Mouse (Mus musculus) intestine, postnatal 0 days (tissue): ENCODE results near the gene Iqschfp. TPM values are rescaled to one million over a fixed set of nuclear protein-coding genes. Genes with fewer than 3 reads are reported as not detected.

Experiments
- ATAC-seq: fragments of 200-750 bp; cut with Nextera tagmentation; 2 replicates; pipeline ENCODE4 v1.8.0; 2017; ENCODE audit warnings: mild to moderate bottlenecking, moderate TSS enrichment, moderate library complexity
- H3K27ac ChIP-seq: fragments of 300-500 bp; sonication (generic); 2 replicates; pipeline ENCODE4 v1.5.1; 2014; ENCODE audit warnings: mild to moderate bottlenecking, low read depth, low read length, moderate library complexity
- H3K27me3 ChIP-seq: fragments of 300-500 bp; sonication (generic); replicated peaks from 2 replicates; pipeline ENCODE4 v1.6.1; 2014; ENCODE audit warnings: low read length, mixed read lengths; ENCODE audit not compliant: control insufficient read depth, insufficient read depth
- H3K36me3 ChIP-seq: fragments of 300-500 bp; sonication (generic); 2 replicates; pipeline ENCODE4 v1.6.1; 2014; ENCODE audit warnings: mild to moderate bottlenecking, moderate library complexity; ENCODE audit not compliant: control insufficient read depth, insufficient read depth
- H3K4me1 ChIP-seq: fragments of 300-500 bp; sonication (generic); replicated peaks from 2 replicates; pipeline ENCODE4 v1.6.1; 2014; ENCODE audit warnings: antibody characterized with exemption, low read length, mixed read lengths; ENCODE audit not compliant: control insufficient read depth, insufficient read depth
- H3K4me2 ChIP-seq: fragments of 300-500 bp; sonication (generic); replicated peaks from 2 replicates; pipeline ENCODE4 v1.6.1; 2014; ENCODE audit warnings: low read depth, mild to moderate bottlenecking, moderate library complexity
- H3K4me3 ChIP-seq: fragments of 300-500 bp; sonication (generic); 2 replicates; pipeline ENCODE4 v1.5.1; 2014; ENCODE audit warnings: low read depth, low read length
- H3K9ac ChIP-seq: fragments of 300-500 bp; sonication (generic); 2 replicates; pipeline ENCODE4 v1.6.1; 2014; ENCODE audit warnings: mild to moderate bottlenecking, low read depth, low read length
- H3K9me3 ChIP-seq: fragments of 300-500 bp; sonication (generic); 2 replicates; pipeline ENCODE4 v1.6.1; 2016; ENCODE audit warnings: mixed run types; ENCODE audit not compliant: control insufficient read depth
- CTCF ChIP-seq: sonication (generic); IDR thresholded peaks from 2 replicates; pipeline ENCODE4 v1.5.1; 2016; ENCODE audit warnings: low read depth, mild to moderate bottlenecking, control low read depth, antibody characterized with exemption, moderate library complexity
- WGBS: fragments of 180-500 bp; shearing (Covaris S2); extraction: QIAGEN DNeasy Blood & Tissue Kit; methylation state at CpG from one replicate; pipeline ENCODE4 v1.1.7; 2014; 5-methylcytosine and 5-hydroxymethylcytosine counted together
- polyA plus RNA-seq: library from polyadenylated mRNA; unstranded; fragments of >200 nt; fragmentation: Nextera tagmentation; extraction: Ambion mirVana; gene quantifications from 2 replicates; pipeline ENCODE4 v1.2.1, GENCODE M21; 2015

Iqschfp gene
- polyA plus RNA-seq, 1 experiment from 2014 or later, result 0.37 TPM

DNA sequence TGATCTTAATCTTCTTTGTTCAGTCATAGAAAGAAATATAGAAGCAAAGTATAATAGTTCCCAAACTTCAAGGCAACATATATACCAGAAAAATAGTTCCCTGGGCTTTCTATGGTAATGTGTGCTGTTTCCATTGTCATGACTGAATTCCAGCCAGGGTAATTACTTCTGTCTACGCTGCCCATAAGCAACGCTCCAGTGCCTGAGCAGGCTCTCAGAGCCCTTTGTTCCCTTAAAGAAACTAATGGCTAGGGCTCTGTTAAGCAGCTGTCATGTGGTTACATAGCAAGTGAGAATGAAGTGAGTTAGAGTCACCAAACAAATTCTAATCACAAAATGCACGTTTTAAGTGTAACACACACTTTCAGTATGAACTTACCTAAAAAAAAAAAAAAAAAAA lies 379.4 kb downstream of the Iqschfp start:
- Histone ChIP-seq H3K9ac (no peak overlapping the region), H3K9me3 (no peaks in the 10 kb centered on the region), H3K4me3 (no peak overlapping the region), H3K27me3 (no peaks in the 10 kb centered on the region), H3K4me1 (no peaks in the 10 kb centered on the region), H3K36me3 (no peaks in the 10 kb centered on the region), H3K27ac (no peak overlapping the region), H3K4me2 (no peak overlapping the region)
- 58% methylated on average over 3 of the region's 3 CpGs for WGBS
- ATAC-seq, result no peak
- no peak for TF ChIP-seq CTCF

DNA sequence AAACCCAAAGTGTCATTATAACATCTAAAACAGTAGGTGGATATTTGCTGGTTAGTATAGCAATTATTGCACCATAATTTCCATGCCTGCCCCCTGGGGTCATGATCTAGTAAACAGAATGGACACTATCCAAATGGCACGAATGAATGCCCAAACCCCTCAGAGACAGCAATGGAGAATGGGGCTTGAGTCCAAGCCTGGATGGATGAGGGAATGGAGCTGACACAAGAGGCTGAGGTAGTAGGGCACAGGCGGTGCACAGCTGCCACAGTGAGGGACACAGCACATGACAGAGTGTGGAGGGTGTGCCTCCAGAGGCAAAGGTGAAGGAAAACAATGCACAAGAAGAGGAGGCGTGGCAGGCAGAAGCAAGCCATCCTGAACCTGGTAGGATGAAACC lies 379.8 kb downstream of the Iqschfp start:
- WGBS, result 78% methylated on average over 3 of the region's 3 CpGs
- H3K9me3 ChIP-seq, result no peaks in the 10 kb centered on the region
- no peak for TF ChIP-seq CTCF

DNA sequence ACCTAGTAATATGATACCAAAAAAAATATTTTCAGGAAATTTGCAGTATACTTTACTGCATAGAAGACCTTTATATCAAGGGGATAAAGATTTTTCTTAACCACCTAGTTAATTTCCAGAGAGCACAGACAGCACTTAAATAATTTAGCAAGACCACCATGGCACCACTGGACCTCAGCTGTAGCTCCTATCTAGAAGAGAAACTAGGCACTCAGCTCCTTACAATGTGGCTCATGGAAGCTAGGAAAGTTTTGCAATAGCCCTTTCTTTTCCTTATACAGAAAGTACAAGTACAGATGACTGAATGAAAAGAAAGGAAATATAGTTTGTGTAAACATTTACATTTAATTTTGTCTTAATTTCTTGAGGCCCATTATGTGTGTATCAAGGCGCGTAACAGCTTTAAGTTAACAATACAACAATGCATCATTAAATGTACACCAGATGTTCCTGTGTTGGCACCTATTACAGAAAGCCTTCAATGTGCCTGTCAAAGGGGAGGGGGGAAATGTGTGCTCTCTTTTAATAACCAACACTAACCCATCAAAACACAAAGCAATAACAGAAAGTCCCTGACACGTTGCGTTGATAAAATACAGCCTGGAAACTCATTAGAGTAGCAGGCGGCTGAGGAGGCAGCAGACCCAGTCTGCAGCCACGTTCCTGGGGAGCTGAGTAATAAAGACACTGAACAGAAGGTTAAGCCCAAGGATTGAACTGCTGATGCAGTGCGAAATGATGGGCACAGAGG lies 391.0 kb downstream of the Iqschfp start:
- Histone ChIP-seq H3K4me2 (peak overlapping the region; percentile 21; the same call in 1 of the 2 replicates), H3K9ac (no peak overlapping the region), H3K36me3 (no peaks in the 10 kb centered on the region), H3K4me3 (no peak overlapping the region), H3K4me1 (no peaks in the 10 kb centered on the region), H3K27me3 (no peaks in the 10 kb centered on the region), H3K27ac (no peak overlapping the region), H3K9me3 (no peaks in the 10 kb centered on the region)
- TF ChIP-seq CTCF, result no peak
- no peak for ATAC-seq
- WGBS, result 42% methylated on average over 7 of the region's 7 CpGs

More for the DNA sequence above, 379.8 kb downstream of the Iqschfp start:
- Histone ChIP-seq H3K36me3 (no peaks in the 10 kb centered on the region), H3K27me3 (no peaks in the 10 kb centered on the region), H3K27ac (no peak overlapping the region), H3K4me1 (no peaks in the 10 kb centered on the region), H3K4me2 (no peak overlapping the region), H3K4me3 (no peak overlapping the region), H3K9ac (no peak overlapping the region)
- ATAC-seq, result no peak

DNA sequence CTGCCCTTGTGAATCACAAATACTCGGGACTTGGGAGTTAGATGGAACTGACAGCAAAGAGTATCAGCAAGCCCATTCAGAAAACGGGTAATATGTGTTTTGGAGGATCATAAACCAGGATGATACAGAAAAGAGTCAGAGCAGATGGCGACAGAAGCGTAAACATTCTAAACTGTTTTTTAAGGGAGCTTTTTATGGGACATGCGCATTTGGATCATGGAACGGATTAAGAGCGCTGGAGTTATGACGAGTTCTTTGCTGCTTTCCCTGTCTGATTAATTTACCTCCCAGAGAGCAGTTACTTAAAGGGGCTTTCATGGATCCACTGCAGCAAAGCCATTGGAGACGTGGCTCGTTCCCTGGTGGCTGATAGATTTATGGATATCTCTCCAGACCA lies 391.6 kb downstream of the Iqschfp start:
- H3K9ac ChIP-seq, result no peak overlapping the region
- no peak for ATAC-seq
- H3K27me3 ChIP-seq, result no peaks in the 10 kb centered on the region
- no peak overlapping the region for H3K27ac ChIP-seq
- no peak for TF ChIP-seq CTCF
- H3K4me3 ChIP-seq, result no peak overlapping the region
- H3K4me1 ChIP-seq, result no peaks in the 10 kb centered on the region
- H3K9me3 ChIP-seq, result no peaks in the 10 kb centered on the region
- H3K36me3 ChIP-seq, result no peaks in the 10 kb centered on the region
- peak overlapping the region; percentile 21; the same call in 1 of the 2 replicates for H3K4me2 ChIP-seq
- 60% methylated on average over 10 of the region's 10 CpGs for WGBS

DNA sequence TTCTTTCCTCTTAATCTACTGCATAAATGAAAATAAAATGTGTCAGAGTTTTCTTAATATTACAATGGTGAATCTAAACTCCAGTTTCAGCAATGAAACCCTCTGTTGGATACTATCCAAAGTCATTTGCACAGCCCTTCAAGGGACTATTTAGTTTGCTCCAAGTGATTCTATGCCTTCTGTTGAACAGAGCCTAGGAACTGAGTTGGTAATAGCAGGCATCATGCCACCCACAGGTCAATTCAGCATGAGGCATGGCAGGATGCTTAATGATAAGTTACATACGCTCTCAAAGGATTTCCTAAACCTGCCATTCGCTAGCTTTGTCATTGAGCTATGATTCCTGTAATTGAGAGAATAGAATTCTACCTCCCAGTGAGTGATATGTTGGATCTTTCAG lies 392.5 kb downstream of the Iqschfp start:
- H3K27me3 ChIP-seq, result no peaks in the 10 kb centered on the region
- H3K4me2 ChIP-seq, result no peak overlapping the region
- H3K4me3 ChIP-seq, result no peak overlapping the region
- H3K4me1 ChIP-seq, result no peaks in the 10 kb centered on the region
- no peak for TF ChIP-seq CTCF
- WGBS, result 91% methylated on average over 2 of the region's 2 CpGs
- no peak overlapping the region for H3K27ac ChIP-seq
- no peaks in the 10 kb centered on the region for H3K9me3 ChIP-seq
- ATAC-seq, result no peak
- no peaks in the 10 kb centered on the region for H3K36me3 ChIP-seq
- no peak overlapping the region for H3K9ac ChIP-seq

DNA sequence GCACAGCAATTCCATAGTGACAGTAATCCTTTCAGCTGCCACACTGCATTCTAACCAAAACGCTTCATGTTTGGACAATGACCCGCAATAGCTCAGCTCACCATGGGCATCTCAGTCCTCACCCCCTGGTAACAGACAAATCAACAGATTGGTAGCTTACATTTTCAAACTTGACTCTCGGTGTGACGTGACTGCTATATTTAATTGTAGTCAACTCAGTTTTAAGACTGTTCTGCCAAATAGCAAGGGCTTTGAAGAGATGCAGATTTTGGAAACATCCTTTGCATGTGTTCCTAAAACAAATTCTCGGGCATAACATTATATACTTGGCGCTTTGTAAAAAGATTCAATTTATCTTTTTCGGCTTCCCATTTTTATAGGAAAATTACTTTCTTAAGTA lies 404.7 kb downstream of the Iqschfp start:
- WGBS, result 86% methylated on average over 7 of the region's 7 CpGs
- H3K9ac ChIP-seq, result no peak overlapping the region
- H3K4me1 ChIP-seq, result no peaks in the 10 kb centered on the region
- no peak overlapping the region for H3K4me3 ChIP-seq
- no peak overlapping the region for H3K27ac ChIP-seq
- no peaks in the 10 kb centered on the region for H3K9me3 ChIP-seq
- no peak overlapping the region for H3K4me2 ChIP-seq
- no peak for ATAC-seq
- H3K36me3 ChIP-seq, result no peaks in the 10 kb centered on the region
- no peak for TF ChIP-seq CTCF
- H3K27me3 ChIP-seq, result no peaks in the 10 kb centered on the region

DNA sequence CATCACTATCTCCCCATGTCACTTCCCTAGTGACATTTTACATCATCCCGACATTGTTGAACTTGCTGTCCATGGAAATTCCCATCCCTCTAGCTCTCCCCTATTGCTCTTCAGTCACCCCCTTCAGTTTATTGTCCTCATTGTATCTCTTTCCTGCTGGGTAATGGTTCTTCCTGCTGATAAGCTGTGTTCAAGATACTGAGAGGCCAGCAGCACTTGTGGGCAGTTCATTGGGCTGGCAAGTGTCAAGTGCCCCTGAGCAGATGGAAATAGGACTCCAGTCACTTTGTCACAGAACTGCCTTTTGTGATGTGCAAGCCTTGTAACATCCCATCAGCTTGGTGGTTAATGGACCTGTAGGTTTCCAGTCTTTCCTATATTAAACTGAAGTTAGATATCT lies 413.6 kb downstream of the Iqschfp start:
- Histone ChIP-seq H3K36me3 (no peaks in the 10 kb centered on the region), H3K4me2 (no peak overlapping the region), H3K4me1 (no peaks in the 10 kb centered on the region), H3K9ac (no peak overlapping the region), H3K9me3 (no peaks in the 10 kb centered on the region), H3K27me3 (no peaks in the 10 kb centered on the region), H3K27ac (no peak overlapping the region), H3K4me3 (no peak overlapping the region)
- 15% methylated on average over 1 of the region's 1 CpGs for WGBS
- TF ChIP-seq CTCF, result no peak
- ATAC-seq, result no peak
